Mouse (Mus musculus) heart, embryonic 13.5 days (tissue): ENCODE results near the gene Chaf1a. TPM values are rescaled to one million over a fixed set of nuclear protein-coding genes. Genes with fewer than 3 reads are reported as not detected.
"Not testable (repeated sequence)": the region's sequence is repeated elsewhere in the genome, so short reads cannot be mapped to it uniquely, and the experiment has no call there.

Experiments
- ATAC-seq: fragments of 200-750 bp; cut with Nextera tagmentation; 2 replicates; pipeline ENCODE4 v1.8.0; 2017; ENCODE audit warnings: moderate TSS enrichment; ENCODE audit not compliant: insufficient number of reproducible peaks, low FRiP score, low TSS enrichment; ENCODE audit errors: extremely low read depth
- H3K27ac ChIP-seq: fragments of 300-500 bp; sonication (generic); replicated peaks from 2 replicates; pipeline ENCODE4 v1.5.1; 2015; ENCODE audit warnings: moderate library complexity, mild to moderate bottlenecking, inconsistent platforms
- H3K27me3 ChIP-seq: fragments of 300-500 bp; sonication (generic); replicated peaks from 2 replicates; pipeline ENCODE4 v1.6.1; 2015; ENCODE audit warnings: mild to moderate bottlenecking, inconsistent platforms
- H3K36me3 ChIP-seq: fragments of 300-500 bp; sonication (generic); 2 replicates; pipeline ENCODE4 v1.6.1; 2015; ENCODE audit warnings: mild to moderate bottlenecking, inconsistent platforms
- H3K4me1 ChIP-seq: fragments of 300-500 bp; sonication (generic); 2 replicates; pipeline ENCODE4 v1.6.1; 2015; ENCODE audit warnings: inconsistent platforms
- H3K4me2 ChIP-seq: fragments of 300-500 bp; sonication (generic); 2 replicates; pipeline ENCODE4 v1.6.1; 2015; ENCODE audit warnings: inconsistent platforms, mild to moderate bottlenecking, moderate library complexity
- H3K4me3 ChIP-seq: fragments of 300-500 bp; sonication (generic); 2 replicates; pipeline ENCODE4 v1.5.1; 2015; ENCODE audit warnings: moderate library complexity, mild to moderate bottlenecking, inconsistent platforms
- H3K9ac ChIP-seq: fragments of 300-500 bp; sonication (generic); 2 replicates; pipeline ENCODE4 v1.6.1; 2015; ENCODE audit warnings: inconsistent platforms, mild to moderate bottlenecking, moderate library complexity
- H3K9me3 ChIP-seq: fragments of 300-500 bp; sonication (generic); 2 replicates; pipeline ENCODE4 v1.6.1; 2016; ENCODE audit warnings: inconsistent platforms
- WGBS: fragments of 180-500 bp; shearing (Covaris S2); methylation state at CpG from one replicate; pipeline ENCODE4 v1.1.7; 2015; ENCODE audit warnings: mixed read lengths; 5-methylcytosine and 5-hydroxymethylcytosine counted together
- polyA plus RNA-seq: library from polyadenylated mRNA; unstranded; fragments of >200 nt; fragmentation: Nextera tagmentation; extraction: Ambion mirVana; gene quantifications from 2 replicates; pipeline ENCODE4 v1.2.1, GENCODE M21; 2015

Gene Chaf1a
- polyA plus RNA-seq, 1 experiment from 2014 or later = 14.1 TPM

GRCm38 (mm10) chr17:56051369-56051768, 11.1 kb downstream of the Chaf1a start:
- 90% methylated on average over 5 of the region's 5 CpGs for WGBS
- 0 out of 2 replicates have a peak, but pooled peaks cover 7% of the 10 kb centered on the region for H3K4me1 ChIP-seq
- H3K9me3 ChIP-seq = no peaks in the 10 kb centered on the region
- no peak overlapping the region for H3K9ac ChIP-seq
- peaks cover 84% of the 10 kb centered on the region for H3K36me3 ChIP-seq
- no peak overlapping the region for H3K4me3 ChIP-seq
- no peak for ATAC-seq
- no peaks in the 10 kb centered on the region for H3K27me3 ChIP-seq
- no peak overlapping the region for H3K27ac ChIP-seq
- H3K4me2 ChIP-seq = no peak overlapping the region

DNA sequence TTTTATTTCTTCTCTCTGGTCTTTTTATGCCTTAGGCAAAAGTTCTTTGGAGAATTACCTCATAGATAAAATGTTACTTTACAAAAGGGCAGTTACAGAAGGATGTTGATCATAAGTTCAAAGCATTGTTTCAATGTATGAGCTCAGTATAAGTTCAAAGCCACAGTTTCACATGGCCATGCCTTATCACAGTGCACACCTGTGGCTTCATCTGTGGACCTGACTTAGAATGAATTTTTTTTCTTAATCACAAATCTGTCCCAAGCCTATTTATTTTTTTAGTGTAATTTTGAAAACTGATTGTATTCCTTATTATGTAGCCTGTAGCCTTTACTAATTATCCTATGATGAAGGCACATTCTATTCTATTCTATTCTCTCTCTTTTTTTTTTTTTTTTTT, 14.7 kb downstream of the Chaf1a start:
- Histone ChIP-seq H3K27ac (no peak overlapping the region), H3K4me1 (0 out of 2 replicates have a peak, but pooled peaks cover 7% of the 10 kb centered on the region), H3K4me2 (no peak overlapping the region), H3K27me3 (no peaks in the 10 kb centered on the region), H3K4me3 (no peak overlapping the region), H3K9me3 (no peaks in the 10 kb centered on the region), H3K36me3 (peaks cover 84% of the 10 kb centered on the region), H3K9ac (no peak overlapping the region)
- no peak for ATAC-seq

GRCm38 (mm10) chr17:56055945-56056678, 15.9 kb downstream of the Chaf1a start:
- no peak overlapping the region for H3K4me3 ChIP-seq
- H3K4me2 ChIP-seq = no peak overlapping the region
- H3K27me3 ChIP-seq = no peaks in the 10 kb centered on the region
- no peak overlapping the region for H3K9ac ChIP-seq
- no peak for ATAC-seq
- H3K36me3 ChIP-seq = peaks cover 84% of the 10 kb centered on the region
- H3K4me1 ChIP-seq = 0 out of 2 replicates have a peak, but pooled peaks cover 7% of the 10 kb centered on the region
- 50% methylated on average over 4 of the region's 4 CpGs for WGBS
- no peak overlapping the region for H3K27ac ChIP-seq
- H3K9me3 ChIP-seq = no peaks in the 10 kb centered on the region

- no peaks in the 10 kb centered on the region for H3K9me3 ChIP-seq
- no peak overlapping the region for H3K4me3 ChIP-seq
- H3K9ac ChIP-seq = no peak overlapping the region
- no peaks in the 10 kb centered on the region for H3K27me3 ChIP-seq
- H3K36me3 ChIP-seq = peaks cover 85% of the 10 kb centered on the region
- 0 out of 2 replicates have a peak, but pooled peaks cover 7% of the 10 kb centered on the region for H3K4me1 ChIP-seq
- no peak overlapping the region for H3K4me2 ChIP-seq
- 79% methylated on average over 11 of the region's 11 CpGs for WGBS
- no peak for ATAC-seq
- H3K27ac ChIP-seq = no peak overlapping the region
These were observed 17.3 kb downstream of the Chaf1a start for GRCm38 (mm10) chr17:56057381-56058120.

DNA sequence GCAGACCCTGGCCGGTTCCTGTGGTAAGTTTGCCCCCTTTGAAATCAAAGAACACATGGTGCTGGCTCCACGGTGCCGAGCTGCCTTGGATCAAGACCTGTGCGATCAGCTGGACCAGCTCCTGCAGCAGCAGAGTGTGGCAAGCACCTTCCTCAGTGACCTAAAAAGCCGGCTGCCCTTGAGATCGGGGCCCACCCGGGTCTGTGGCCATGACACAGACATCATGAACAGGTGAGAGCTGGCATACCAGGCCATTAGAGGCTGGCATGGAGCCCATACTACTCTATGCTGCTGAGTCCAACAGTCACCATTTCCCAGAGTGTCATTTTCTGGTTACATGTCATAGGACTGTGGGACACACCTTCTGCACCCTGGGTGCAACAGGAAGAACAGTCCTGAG, 21.8 kb downstream of the Chaf1a start:
- Histone ChIP-seq H3K36me3 (peaks cover 100% of the 10 kb centered on the region), H3K27me3 (no peaks in the 10 kb centered on the region), H3K4me3 (no peak overlapping the region), H3K4me2 (no peak overlapping the region), H3K9me3 (no peaks in the 10 kb centered on the region), H3K27ac (no peak overlapping the region), H3K9ac (no peak overlapping the region), H3K4me1 (no peaks in the 10 kb centered on the region)
- no peak for ATAC-seq
- WGBS = 86% methylated on average over 7 of the region's 7 CpGs

GRCm38 (mm10) chr17:56065715-56066114, 25.5 kb downstream of the Chaf1a start:
- WGBS = 84% methylated on average over 6 of the region's 6 CpGs
- not testable (repeated sequence) for H3K4me3 ChIP-seq, H3K4me1 ChIP-seq, H3K9ac ChIP-seq, ATAC-seq, H3K9me3 ChIP-seq, H3K27me3 ChIP-seq, H3K27ac ChIP-seq, H3K4me2 ChIP-seq
- H3K36me3 ChIP-seq = peaks cover 100% of the 10 kb centered on the region

GRCm38 (mm10) chr17:56066451-56066850, 26.2 kb downstream of the Chaf1a start:
- no peak for ATAC-seq
- H3K4me2 ChIP-seq = no peak overlapping the region
- peaks cover 100% of the 10 kb centered on the region for H3K36me3 ChIP-seq

DNA sequence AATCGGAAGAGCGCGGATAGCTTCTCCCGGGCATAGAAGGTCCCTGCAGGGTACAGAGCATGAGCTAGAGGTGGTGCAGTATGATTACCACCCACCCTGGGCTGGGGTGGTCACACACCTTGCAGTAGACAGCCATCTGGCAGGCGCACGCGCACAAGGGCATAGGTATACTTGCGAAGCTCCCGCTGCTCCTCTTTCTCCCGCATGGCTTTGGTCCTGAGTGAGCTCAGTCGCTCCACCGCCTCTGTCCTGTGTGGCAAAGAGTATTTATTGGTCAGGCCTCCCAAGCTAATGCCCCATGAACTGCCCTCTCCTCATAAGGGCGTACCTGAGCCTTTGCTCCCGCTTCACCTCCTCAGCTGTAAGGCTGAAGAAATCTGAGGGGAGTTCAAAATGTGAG, 28.8 kb downstream of the Chaf1a start:
- Histone ChIP-seq H3K27me3 (no peaks in the 10 kb centered on the region), H3K9me3 (no peaks in the 10 kb centered on the region), H3K4me3 (no peak overlapping the region), H3K9ac (no peak overlapping the region), H3K4me2 (no peak overlapping the region), H3K36me3 (peaks cover 95% of the 10 kb centered on the region), H3K4me1 (peaks cover 11% of the 10 kb centered on the region), H3K27ac (no peak overlapping the region)
- WGBS = 94% methylated on average over 14 of the region's 14 CpGs
- ATAC-seq = no peak

More at GRCm38 (mm10) chr17:56066451-56066850, 26.2 kb downstream of the Chaf1a start:
- Histone ChIP-seq H3K4me3 (no peak overlapping the region), H3K27ac (no peak overlapping the region), H3K4me1 (no peaks in the 10 kb centered on the region), H3K9ac (no peak overlapping the region), H3K9me3 (no peaks in the 10 kb centered on the region), H3K27me3 (no peaks in the 10 kb centered on the region)

- H3K4me2 ChIP-seq = no peak overlapping the region
- ATAC-seq = no peak
These were observed 30.9 kb downstream of the Chaf1a start for GRCm38 (mm10) chr17:56071126-56071525.

GRCm38 (mm10) chr17:56072243-56072642, 32.0 kb downstream of the Chaf1a start:
- 87% methylated on average over 5 of the region's 5 CpGs for WGBS
- no peak overlapping the region for H3K9ac ChIP-seq
- no peak overlapping the region for H3K27ac ChIP-seq
- H3K4me1 ChIP-seq = peaks cover 21% of the 10 kb centered on the region
- ATAC-seq = no peak
- no peak overlapping the region for H3K4me3 ChIP-seq
- no peaks in the 10 kb centered on the region for H3K27me3 ChIP-seq
- no peaks in the 10 kb centered on the region for H3K9me3 ChIP-seq
- peaks cover 63% of the 10 kb centered on the region for H3K36me3 ChIP-seq
- H3K4me2 ChIP-seq = no peak overlapping the region

More at GRCm38 (mm10) chr17:56071126-56071525, 30.9 kb downstream of the Chaf1a start:
- H3K9me3 ChIP-seq = no peaks in the 10 kb centered on the region
- no peak overlapping the region for H3K9ac ChIP-seq
- H3K4me3 ChIP-seq = no peak overlapping the region
- H3K36me3 ChIP-seq = peaks cover 75% of the 10 kb centered on the region
- no peaks in the 10 kb centered on the region for H3K27me3 ChIP-seq
- peaks cover 21% of the 10 kb centered on the region for H3K4me1 ChIP-seq
- no peak overlapping the region for H3K27ac ChIP-seq

GRCm38 (mm10) chr17:56074097-56074826, 34.0 kb downstream of the Chaf1a start:
- Histone ChIP-seq H3K9me3 (no peaks in the 10 kb centered on the region), H3K9ac (peak overlapping the region; percentile 92), H3K4me1 (peaks cover 24% of the 10 kb centered on the region), H3K4me3 (peak overlapping the region; percentile 73), H3K36me3 (peaks cover 43% of the 10 kb centered on the region), H3K27me3 (no peaks in the 10 kb centered on the region), H3K4me2 (peak overlapping the region; percentile 79), H3K27ac (peak overlapping the region; percentile 97)
- WGBS = 6% methylated on average over 22 of the region's 22 CpGs
- peak; percentile 48 for ATAC-seq
